Mouse (Mus musculus) embryonic fibroblast, embryonic 13.5 days (primary cell): ENCODE data around the gene Ss18l1.

Experiments
- CTCF ChIP-seq: IDR thresholded peaks from 2 replicates; pipeline ENCODE4 v1.5.1; 2011; ENCODE audit warnings: mild to moderate bottlenecking, control low read depth, low read length, moderate library complexity, borderline replicate concordance; ENCODE audit not compliant: insufficient read depth
- POLR2A ChIP-seq: IDR thresholded peaks from 2 replicates; pipeline ENCODE4 v1.6.1; 2011; ENCODE audit warnings: low read depth, mild to moderate bottlenecking, control low read depth, low read length, moderate library complexity

- TF ChIP-seq CTCF (no peak), POLR2A (no peak)
Measured at GRCm38 (mm10) chr2:180107081-180107480, 64.8 kb downstream of the Ss18l1 start.
